Mouse (Mus musculus) spleen, adult 2 months (tissue): ENCODE measurements around the gene Gm45233.
A peak's percentile ranks its signal among the peaks of the same experiment; 100 is the strongest.

Experiments used
- CTCF ChIP-seq: fragments of 200-500 bp; IDR thresholded peaks from 2 replicates; pipeline ENCODE4 v1.5.1; 2011; ENCODE audit warnings: mild to moderate bottlenecking, inconsistent platforms; ENCODE audit not compliant: insufficient read depth, insufficient read length, insufficient replicate concordance; ENCODE audit errors: extremely low read depth
- POLR2A ChIP-seq: fragments of 200-500 bp; IDR thresholded peaks from 2 replicates; pipeline ENCODE4 v1.6.1; 2011; ENCODE audit warnings: low read depth, low read length, inconsistent platforms

DNA sequence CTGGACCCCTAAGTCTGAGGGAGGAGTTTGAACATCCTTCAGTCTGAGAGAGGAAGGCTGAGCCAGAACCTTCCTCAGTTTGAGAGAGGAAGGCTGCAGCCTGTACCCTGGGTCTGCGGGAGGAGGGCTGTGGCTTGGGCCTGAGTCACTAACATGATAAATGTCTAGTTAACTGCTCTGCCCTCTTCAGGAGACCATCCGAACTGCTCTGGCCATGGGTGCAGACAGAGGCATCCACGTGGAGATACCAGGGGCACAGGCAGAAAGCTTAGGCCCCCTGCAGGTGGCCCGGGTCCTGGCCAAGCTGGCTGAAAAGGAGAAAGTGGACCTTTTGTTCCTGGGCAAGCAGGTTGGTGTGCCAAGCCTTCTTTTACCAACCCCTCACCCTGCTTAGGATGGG lies 8.7 kb downstream of the Gm45233 start:
- 0 out of 2 replicates have a peak, but pooled peaks have one; percentile 38 for TF ChIP-seq CTCF
- no peak for TF ChIP-seq POLR2A
